Mouse (Mus musculus) stomach, postnatal 0 days (tissue): ENCODE measurements around the gene Dnajb1.

Experiments
- CTCF ChIP-seq: IDR thresholded peaks from 2 replicates; pipeline ENCODE4 v1.5.1; 2016; ENCODE audit warnings: antibody characterized with exemption, low read depth, mild to moderate bottlenecking, moderate library complexity
- EP300 ChIP-seq: optimal IDR thresholded peaks from 2 replicates; pipeline ENCODE3; 2016; ENCODE audit warnings: antibody characterized with exemption

- TF ChIP-seq CTCF: no peak
- TF ChIP-seq EP300: no peak
These were observed 3.9 kb downstream of the Dnajb1 start for GRCm38 (mm10) chr8:83611921-83612320.
